Mouse (Mus musculus) lung, embryonic 16.5 days (tissue): Measurements from ENCODE around the gene Otop1. TPM values are rescaled to one million over a fixed set of nuclear protein-coding genes. Genes with fewer than 3 reads are reported as not detected.

ENCODE experiments used
- ATAC-seq: fragments of 200-750 bp; cut with Nextera tagmentation; 2 replicates; pipeline ENCODE4 v1.8.0; 2017; ENCODE audit warnings: low read depth, mild to moderate bottlenecking, moderate library complexity
- H3K27ac ChIP-seq: fragments of 300-500 bp; sonication (generic); 2 replicates; pipeline ENCODE4 v1.5.1; 2014; ENCODE audit warnings: mild to moderate bottlenecking, control low read depth, low read length
- H3K27me3 ChIP-seq: fragments of 300-500 bp; sonication (generic); 2 replicates; pipeline ENCODE4 v1.6.1; 2014; ENCODE audit warnings: low read depth, low read length, mixed read lengths; ENCODE audit not compliant: control insufficient read depth, insufficient read depth
- H3K36me3 ChIP-seq: fragments of 300-500 bp; sonication (generic); 2 replicates; pipeline ENCODE4 v1.6.1; 2014; ENCODE audit warnings: low read length; ENCODE audit not compliant: control insufficient read depth, insufficient read depth
- H3K4me1 ChIP-seq: fragments of 300-500 bp; sonication (generic); replicated peaks from 2 replicates; pipeline ENCODE4 v1.6.1; 2014; ENCODE audit warnings: low read length, mixed read lengths; ENCODE audit not compliant: control insufficient read depth, insufficient read depth
- H3K4me2 ChIP-seq: fragments of 300-500 bp; sonication (generic); 2 replicates; pipeline ENCODE4 v1.6.1; 2014; ENCODE audit warnings: low read depth, low read length, control low read depth
- H3K4me3 ChIP-seq: fragments of 300-500 bp; sonication (generic); 2 replicates; pipeline ENCODE4 v1.5.1; 2014; ENCODE audit warnings: mild to moderate bottlenecking, low read length, control low read depth
- H3K9ac ChIP-seq: fragments of 300-500 bp; sonication (generic); 2 replicates; pipeline ENCODE4 v1.6.1; 2014; ENCODE audit warnings: low read length, control low read depth
- H3K9me3 ChIP-seq: fragments of 300-500 bp; sonication (generic); 2 replicates; pipeline ENCODE4 v1.6.1; 2016; ENCODE audit warnings: low read length; ENCODE audit not compliant: control insufficient read depth
- WGBS: fragments of 180-500 bp; shearing (Covaris S2); extraction: QIAGEN DNeasy Blood & Tissue Kit; methylation state at CpG from one replicate; pipeline ENCODE4 v1.1.7; 2014; 5-methylcytosine and 5-hydroxymethylcytosine counted together
- polyA plus RNA-seq: library from polyadenylated mRNA; unstranded; fragments of >200 nt; fragmentation: Nextera tagmentation; extraction: Ambion mirVana; gene quantifications from 2 replicates; pipeline ENCODE4 v1.2.1, GENCODE M21; 2015

The Otop1 gene
- polyA plus RNA-seq, 1 experiment from 2014 or later, result not detected

GRCm38 (mm10) chr5:38258034-38258772 lies 17.6 kb upstream of the Otop1 start:
- 74% methylated on average over 8 of the region's 8 CpGs for WGBS
- Histone ChIP-seq H3K9ac (no peak overlapping the region), H3K27me3 (no peaks in the 10 kb centered on the region), H3K9me3 (no peaks in the 10 kb centered on the region), H3K4me3 (no peak overlapping the region), H3K27ac (no peak overlapping the region), H3K4me1 (peaks cover 5% of the 10 kb centered on the region), H3K4me2 (no peak overlapping the region), H3K36me3 (peaks cover 3% of the 10 kb centered on the region; the same call in 1 of the 2 replicates)
- no peak for ATAC-seq

DNA sequence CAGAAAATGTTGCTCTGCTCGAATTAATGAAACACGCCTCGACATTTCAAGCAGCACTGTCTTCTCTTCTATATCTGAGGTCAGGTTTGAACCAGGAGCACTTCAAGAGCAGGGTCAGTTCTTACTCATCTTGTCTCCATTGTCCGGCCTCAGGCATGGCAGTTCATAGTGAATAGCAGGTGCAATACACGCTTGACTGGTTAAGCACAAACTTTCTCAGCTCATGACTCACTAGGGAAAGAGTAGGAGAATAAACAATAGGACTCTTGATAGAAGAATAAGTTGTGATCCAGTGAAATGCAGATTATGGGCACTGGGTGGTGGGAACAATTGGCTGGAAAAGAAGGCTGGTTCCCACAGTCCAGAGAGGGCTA lies 17.0 kb upstream of the Otop1 start:
- Histone ChIP-seq H3K4me2 (no peak overlapping the region), H3K27ac (no peak overlapping the region), H3K4me3 (no peak overlapping the region), H3K36me3 (peaks cover 3% of the 10 kb centered on the region; the same call in 1 of the 2 replicates), H3K9ac (no peak overlapping the region), H3K4me1 (peaks cover 5% of the 10 kb centered on the region), H3K9me3 (no peaks in the 10 kb centered on the region), H3K27me3 (no peaks in the 10 kb centered on the region)
- no peak for ATAC-seq
- WGBS, result 83% methylated on average over 5 of the region's 5 CpGs

DNA sequence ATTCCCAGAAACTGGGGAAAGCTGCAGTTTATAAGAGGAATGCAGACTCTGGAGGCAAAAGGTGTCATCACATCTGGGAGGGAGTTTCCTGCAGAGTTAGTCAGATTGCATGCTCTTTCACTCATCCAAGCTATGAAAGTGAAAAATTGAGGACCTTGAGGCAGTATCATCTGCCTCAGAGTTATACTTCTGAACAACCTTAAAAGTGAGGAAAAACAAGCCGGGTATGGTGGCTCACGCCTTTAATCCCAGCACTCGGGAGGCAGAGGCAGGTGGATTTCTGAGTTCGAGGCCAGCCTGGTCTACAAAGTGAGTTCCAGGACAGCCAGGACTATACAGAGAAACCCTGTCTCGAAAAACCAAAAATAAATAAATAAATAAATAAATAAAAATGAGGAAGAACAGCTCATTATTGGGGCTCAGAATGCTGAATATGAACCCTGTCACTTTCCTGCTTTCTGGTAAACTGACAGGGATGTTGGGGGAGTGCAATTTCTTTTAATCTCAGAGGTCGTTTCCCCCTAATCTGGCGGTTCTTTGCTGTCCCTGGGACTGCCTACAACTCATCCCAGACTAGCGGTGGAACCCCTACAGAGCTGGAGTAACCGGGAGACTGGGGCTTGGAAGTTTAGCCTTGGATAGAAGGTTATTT lies 16.2 kb upstream of the Otop1 start:
- peak overlapping the region; percentile 87 for H3K4me2 ChIP-seq
- H3K27me3 ChIP-seq, result no peaks in the 10 kb centered on the region
- peak overlapping the region; percentile 93 for H3K27ac ChIP-seq
- peak overlapping the region; percentile 82 for H3K4me3 ChIP-seq
- peak overlapping the region; percentile 81 for H3K9ac ChIP-seq
- peak; percentile 6 for ATAC-seq
- peaks cover 3% of the 10 kb centered on the region; the same call in 1 of the 2 replicates for H3K36me3 ChIP-seq
- H3K4me1 ChIP-seq, result peaks cover 5% of the 10 kb centered on the region
- WGBS, result 38% methylated on average over 8 of the region's 9 CpGs
- H3K9me3 ChIP-seq, result no peaks in the 10 kb centered on the region

DNA sequence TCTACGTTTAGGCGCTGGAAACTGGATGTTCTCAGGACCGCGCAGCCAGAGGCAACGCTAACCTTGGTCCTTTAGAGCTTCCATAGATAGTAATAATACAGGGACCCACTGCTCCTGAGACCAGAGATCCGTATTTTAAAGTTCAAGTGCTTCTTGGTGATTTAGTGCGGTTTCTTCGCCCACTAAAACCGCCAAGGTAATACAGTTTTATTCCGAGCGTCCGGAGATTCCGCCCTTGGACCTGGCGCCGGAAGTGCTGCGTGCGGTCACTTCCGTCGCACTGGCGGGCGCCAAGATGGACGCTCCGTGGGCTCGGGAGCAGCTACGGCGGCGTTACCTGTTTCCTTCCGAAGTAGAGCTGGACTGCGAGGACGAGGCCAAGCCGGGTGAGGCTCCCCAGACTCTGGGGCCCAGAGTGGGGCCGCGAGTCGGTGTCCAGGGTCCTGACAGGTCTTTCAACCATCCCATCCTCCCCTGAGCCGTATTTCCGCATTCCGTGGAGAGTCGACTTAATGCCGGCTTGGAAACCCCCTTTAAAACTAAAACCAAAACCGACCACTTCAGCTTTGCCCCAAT lies 15.6 kb upstream of the Otop1 start, which contains the start of gene Tmem128:
Gene Tmem128 (plus strand): TSS at position 79 of the 576 bp plus-strand sequence.
- Histone ChIP-seq H3K27me3 (no peaks in the 10 kb centered on the region), H3K4me3 (peak within 1 kb of the TSS; percentile 82), H3K9me3 (no peaks in the 10 kb centered on the region), H3K4me1 (peaks cover 5% of the 10 kb centered on the region), H3K36me3 (peaks cover 8% of the 10 kb centered on the region), H3K9ac (peak within 1 kb of the TSS; percentile 81), H3K27ac (peak within 1 kb of the TSS; percentile 93), H3K4me2 (peak within 1 kb of the TSS; percentile 87)
- peak; percentile 76 for ATAC-seq
- WGBS, result 0% methylated on average over 40 of the region's 40 CpGs

DNA sequence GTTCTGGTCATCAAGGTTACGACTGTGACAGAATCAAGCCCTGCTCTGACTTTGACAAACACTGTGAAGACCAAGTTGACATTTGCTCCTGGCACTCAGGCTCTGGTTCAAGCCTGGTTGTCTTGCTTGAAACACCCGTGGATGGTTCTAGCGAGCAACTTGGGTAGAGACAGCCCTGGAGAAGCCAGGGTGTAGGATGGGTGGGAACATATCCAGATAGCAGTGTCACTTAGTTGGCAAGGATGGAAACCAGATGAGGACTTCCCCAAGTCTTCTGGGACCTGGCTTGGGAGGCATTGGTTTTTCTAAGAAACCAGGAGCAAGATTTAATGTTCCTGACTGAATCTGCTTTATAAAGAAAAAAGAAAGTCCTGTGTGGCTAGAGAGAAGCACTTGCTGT lies 4.8 kb upstream of the Otop1 start:
- H3K4me3 ChIP-seq, result no peak overlapping the region
- H3K4me2 ChIP-seq, result no peak overlapping the region
- no peaks in the 10 kb centered on the region for H3K4me1 ChIP-seq
- peaks cover 20% of the 10 kb centered on the region; the same call in 1 of the 2 replicates for H3K36me3 ChIP-seq
- H3K9me3 ChIP-seq, result no peaks in the 10 kb centered on the region
- H3K27ac ChIP-seq, result no peak overlapping the region
- peaks cover 14% of the 10 kb centered on the region for H3K27me3 ChIP-seq
- no peak for ATAC-seq
- 85% methylated on average over 3 of the region's 3 CpGs for WGBS
- no peak overlapping the region for H3K9ac ChIP-seq

DNA sequence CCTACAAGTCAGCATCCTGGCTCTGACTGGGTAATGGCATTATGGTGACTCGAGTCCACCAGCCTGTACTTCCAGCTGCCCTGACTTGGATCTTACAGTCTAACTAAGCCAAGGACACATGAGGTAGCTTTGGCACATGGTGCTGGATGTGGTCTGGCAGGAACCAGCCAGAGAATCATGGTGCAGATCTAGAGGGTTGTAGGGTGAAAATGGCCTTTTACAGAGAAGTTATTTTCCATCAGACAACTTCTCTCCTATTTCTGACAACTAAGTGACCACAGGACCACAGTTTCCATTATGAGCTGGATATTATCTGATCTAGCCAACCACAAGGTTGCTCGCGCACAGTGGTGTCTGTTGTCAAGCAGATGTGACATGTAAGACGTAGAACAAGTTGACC lies 1.9 kb upstream of the Otop1 start:
- Histone ChIP-seq H3K9ac (no peak overlapping the region), H3K4me1 (peaks cover 4% of the 10 kb centered on the region; the same call in 1 of the 2 replicates), H3K4me3 (no peak overlapping the region), H3K27ac (no peak overlapping the region), H3K9me3 (no peaks in the 10 kb centered on the region), H3K4me2 (no peak overlapping the region), H3K27me3 (peaks cover 42% of the 10 kb centered on the region), H3K36me3 (peaks cover 12% of the 10 kb centered on the region; the same call in 1 of the 2 replicates)
- ATAC-seq, result no peak
- WGBS, result 82% methylated on average over 4 of the region's 4 CpGs

DNA sequence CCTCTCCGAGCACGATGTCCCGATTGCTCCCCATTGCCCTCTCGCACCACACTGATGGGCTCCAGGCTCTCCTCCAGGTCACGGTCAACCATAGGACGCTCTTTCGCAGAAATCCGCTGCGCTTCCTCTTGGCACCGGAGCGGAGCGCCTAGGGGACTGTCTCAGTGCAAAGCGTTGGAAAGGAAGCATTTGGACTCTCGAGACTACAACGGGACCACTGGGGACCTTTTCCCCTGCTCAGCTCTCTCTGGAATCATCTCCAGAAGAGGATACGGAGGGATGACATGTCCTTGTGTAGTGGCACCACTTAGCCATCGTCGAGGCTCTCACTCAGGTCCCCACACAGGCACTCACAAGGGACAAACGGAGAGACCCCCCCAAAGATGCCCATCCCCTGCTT lies 679 bp downstream of the Otop1 start:
- 2% methylated on average over 19 of the region's 19 CpGs for WGBS
- peaks cover 1% of the 10 kb centered on the region; the same call in 1 of the 2 replicates for H3K36me3 ChIP-seq
- no peaks in the 10 kb centered on the region for H3K9me3 ChIP-seq
- peaks cover 48% of the 10 kb centered on the region for H3K27me3 ChIP-seq
- no peak overlapping the region for H3K27ac ChIP-seq
- no peak for ATAC-seq
- no peak overlapping the region for H3K4me2 ChIP-seq
- H3K9ac ChIP-seq, result no peak overlapping the region
- H3K4me1 ChIP-seq, result peaks cover 4% of the 10 kb centered on the region; the same call in 1 of the 2 replicates
- H3K4me3 ChIP-seq, result no peak overlapping the region

- Histone ChIP-seq H3K4me1 (peaks cover 4% of the 10 kb centered on the region; the same call in 1 of the 2 replicates), H3K27me3 (peaks cover 48% of the 10 kb centered on the region), H3K9me3 (no peaks in the 10 kb centered on the region), H3K36me3 (no peaks in the 10 kb centered on the region), H3K4me2 (peak overlapping the region; percentile 28), H3K27ac (no peak overlapping the region), H3K9ac (no peak overlapping the region), H3K4me3 (peak overlapping the region; percentile 19)
- no peak for ATAC-seq
- WGBS, result 1% methylated on average over 52 of the region's 65 CpGs
These were observed 1.5 kb downstream of the Otop1 start for GRCm38 (mm10) chr5:38277098-38277866.
